Mouse (Mus musculus) olfactory bulb, adult 2 months (tissue): ENCODE data around the gene Fam89b. TPM values are rescaled to one million over a fixed set of nuclear protein-coding genes. Genes with fewer than 3 reads are reported as not detected.
A peak's percentile ranks its signal among the peaks of the same experiment; 100 is the strongest.

Experiments used
- H3K27ac ChIP-seq: fragments of 200-500 bp; 2 replicates; pipeline ENCODE4 v1.5.1; 2012; ENCODE audit warnings: low read depth, low read length; ENCODE audit not compliant: insufficient read depth
- H3K4me1 ChIP-seq: fragments of 200-500 bp; 2 replicates; pipeline ENCODE4 v1.6.1; 2012; ENCODE audit warnings: low read length; ENCODE audit not compliant: control insufficient read depth, insufficient read depth
- H3K4me3 ChIP-seq: fragments of 200-500 bp; 2 replicates; pipeline ENCODE4 v1.5.1; 2012; ENCODE audit warnings: mild to moderate bottlenecking, low read depth, low read length, moderate library complexity; ENCODE audit not compliant: insufficient read depth
- CTCF ChIP-seq: fragments of 200-500 bp; IDR thresholded peaks from 2 replicates; pipeline ENCODE4 v1.5.1; 2012; ENCODE audit warnings: low read depth, mild to moderate bottlenecking, low read length, moderate library complexity; ENCODE audit not compliant: insufficient read depth
- POLR2A ChIP-seq: fragments of 200-500 bp; IDR thresholded peaks from 2 replicates; pipeline ENCODE4 v1.6.1; 2012; ENCODE audit warnings: mild to moderate bottlenecking, low read depth, low read length, moderate library complexity; ENCODE audit not compliant: insufficient read depth
- WGBS: fragments of 180-500 bp; shearing (Covaris S2); methylation state at CpG from one replicate; pipeline ENCODE4 v1.1.7; 2018; 5-methylcytosine and 5-hydroxymethylcytosine counted together
- polyA plus RNA-seq: library from polyadenylated mRNA; stranded (reverse); fragments of >200 nt; gene quantifications from 2 replicates; pipeline ENCODE4 v1.2.4, GENCODE M21; 2012; ENCODE audit warnings: low replicate concordance; ENCODE audit not compliant: missing spikeins, insufficient read depth, insufficient read length

Gene Fam89b
- polyA plus RNA-seq, 1 experiment: not detected

DNA sequence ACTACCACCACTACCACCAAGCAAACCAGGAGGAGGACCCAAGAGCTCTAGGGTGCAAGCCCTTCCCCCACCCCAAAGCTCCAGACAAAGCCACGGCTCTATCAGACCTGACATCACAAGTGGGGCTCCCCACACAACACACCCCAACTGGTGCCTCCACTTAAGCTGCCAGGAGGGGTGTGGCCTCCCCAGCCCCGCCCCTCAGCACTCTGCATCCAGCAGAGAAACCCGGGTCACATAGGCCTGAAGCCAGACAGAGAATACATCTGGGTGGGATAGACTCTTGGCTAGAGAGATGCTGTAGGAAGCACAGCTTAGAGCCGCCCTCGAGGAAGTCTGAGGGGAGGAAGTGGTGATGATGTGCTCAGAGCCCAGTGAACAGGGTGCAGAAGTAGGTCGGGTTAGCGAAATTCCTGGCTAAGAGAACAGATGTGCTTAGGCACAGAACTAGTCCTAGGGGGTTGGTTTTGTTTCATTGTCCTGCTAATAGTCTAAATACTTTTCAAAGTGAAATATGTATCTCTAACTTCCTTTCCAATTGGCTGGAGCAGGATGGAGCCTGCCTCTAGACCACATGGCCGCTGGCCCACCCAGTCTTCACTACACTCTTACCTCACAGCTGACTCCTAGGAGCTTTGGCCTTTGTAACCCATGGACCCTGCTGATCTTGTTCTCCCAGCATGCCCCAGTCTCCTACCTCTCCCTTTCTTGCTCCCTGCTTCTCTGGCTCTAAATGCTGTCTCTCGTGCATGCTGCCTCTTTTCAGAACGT lies 24.5 kb downstream of the Fam89b start:
- no peak overlapping the region for H3K27ac ChIP-seq
- no peak for TF ChIP-seq POLR2A
- no peak for TF ChIP-seq CTCF
- 42% methylated on average over 10 of the region's 10 CpGs for WGBS
- peaks cover 9% of the 10 kb centered on the region for H3K4me1 ChIP-seq
- H3K4me3 ChIP-seq: no peak overlapping the region

DNA sequence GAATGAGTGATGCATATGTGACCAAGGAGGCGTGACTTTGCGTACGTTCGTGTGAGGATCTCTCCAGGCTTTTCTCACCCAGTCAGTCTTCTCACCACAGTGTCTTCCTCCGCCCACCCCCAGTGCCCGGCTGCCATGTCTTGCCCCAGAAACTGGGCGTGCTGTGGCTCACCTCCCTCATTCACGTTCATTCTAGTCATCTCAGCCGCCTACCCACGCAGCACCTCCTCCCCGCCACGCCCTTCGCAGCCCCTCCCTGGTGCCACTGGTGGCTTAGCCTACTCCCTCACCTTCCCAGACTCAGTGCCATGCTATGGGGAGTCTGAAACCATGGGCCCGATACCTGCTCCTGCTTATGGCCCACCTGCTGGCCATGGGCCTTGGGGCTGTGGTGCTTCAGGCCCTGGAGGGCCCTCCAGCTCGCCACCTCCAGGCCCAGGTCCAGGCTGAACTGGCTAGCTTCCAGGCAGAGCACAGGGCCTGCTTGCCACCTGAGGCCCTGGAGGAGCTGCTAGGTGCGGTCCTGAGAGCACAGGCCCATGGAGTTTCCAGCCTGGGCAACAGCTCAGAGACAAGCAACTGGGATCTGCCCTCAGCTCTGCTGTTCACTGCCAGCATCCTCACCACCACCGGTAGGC lies 25.2 kb downstream of the Fam89b start, which contains the start of gene Kcnk7:
Gene Kcnk7 (plus strand): TSS at position 205 of the 638 bp plus-strand sequence.
- 72% methylated on average over 17 of the region's 17 CpGs for WGBS
- peaks cover 9% of the 10 kb centered on the region for H3K4me1 ChIP-seq
- H3K4me3 ChIP-seq: no peak within 1 kb of the TSS
- TF ChIP-seq CTCF (no peak), POLR2A (no peak)
- no peak within 1 kb of the TSS for H3K27ac ChIP-seq

DNA sequence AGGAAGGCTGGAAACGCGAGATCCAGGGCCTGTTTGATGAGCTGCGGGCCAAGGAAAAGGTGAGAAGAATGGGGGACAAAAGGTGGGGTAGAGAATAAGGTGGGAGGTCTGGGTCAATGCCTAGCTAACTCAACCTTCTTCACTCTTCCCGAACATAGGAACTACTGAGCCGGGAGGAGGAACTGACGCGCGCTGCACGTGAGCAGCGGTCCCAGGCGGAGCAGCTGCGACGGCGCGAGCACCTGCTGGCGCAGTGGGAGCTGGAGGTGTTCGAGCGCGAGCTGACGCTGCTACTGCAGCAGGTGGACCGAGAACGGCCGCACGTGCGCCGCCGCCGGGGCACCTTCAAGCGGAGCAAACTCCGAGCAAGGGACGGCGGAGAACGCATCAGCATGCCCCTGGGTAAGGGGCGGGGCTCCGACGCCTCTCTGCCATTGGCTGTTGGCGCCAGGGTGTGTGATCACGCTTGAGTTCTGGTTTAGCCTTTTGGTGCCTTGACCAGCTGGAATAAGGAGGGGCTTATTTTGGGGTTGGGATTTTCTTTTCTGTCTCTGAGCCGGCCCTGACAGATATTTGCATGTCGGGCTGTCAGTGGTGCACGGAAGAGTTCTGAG lies 33.5 kb downstream of the Fam89b start:
- H3K27ac ChIP-seq: no peak overlapping the region
- peaks cover 28% of the 10 kb centered on the region for H3K4me1 ChIP-seq
- H3K4me3 ChIP-seq: no peak overlapping the region
- TF ChIP-seq CTCF (no peak), POLR2A (no peak)
- 48% methylated on average over 41 of the region's 41 CpGs for WGBS

DNA sequence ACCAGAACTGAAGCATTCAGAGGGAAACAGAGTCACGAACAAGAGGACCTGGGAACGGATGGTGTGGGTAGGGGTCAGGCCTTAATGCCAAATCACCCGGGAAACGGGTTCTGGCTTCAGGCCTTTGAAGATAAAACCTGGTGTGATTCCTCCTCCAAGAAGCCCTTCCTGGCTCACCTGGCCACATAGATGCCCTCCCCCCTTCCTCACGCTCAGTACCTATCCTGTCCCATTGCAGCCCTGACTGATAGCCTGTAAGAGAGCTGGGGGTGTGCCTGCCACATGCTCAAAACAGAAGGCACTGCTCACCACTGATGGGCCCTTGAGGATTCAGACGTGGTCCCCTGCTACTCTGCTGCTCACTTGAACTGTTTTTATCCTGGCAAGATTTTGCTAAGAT lies 35.7 kb downstream of the Fam89b start:
- 77% methylated on average over 6 of the region's 6 CpGs for WGBS
- H3K4me3 ChIP-seq: no peak overlapping the region
- no peak for TF ChIP-seq POLR2A
- TF ChIP-seq CTCF: no peak
- no peak overlapping the region for H3K27ac ChIP-seq
- H3K4me1 ChIP-seq: peaks cover 38% of the 10 kb centered on the region

DNA sequence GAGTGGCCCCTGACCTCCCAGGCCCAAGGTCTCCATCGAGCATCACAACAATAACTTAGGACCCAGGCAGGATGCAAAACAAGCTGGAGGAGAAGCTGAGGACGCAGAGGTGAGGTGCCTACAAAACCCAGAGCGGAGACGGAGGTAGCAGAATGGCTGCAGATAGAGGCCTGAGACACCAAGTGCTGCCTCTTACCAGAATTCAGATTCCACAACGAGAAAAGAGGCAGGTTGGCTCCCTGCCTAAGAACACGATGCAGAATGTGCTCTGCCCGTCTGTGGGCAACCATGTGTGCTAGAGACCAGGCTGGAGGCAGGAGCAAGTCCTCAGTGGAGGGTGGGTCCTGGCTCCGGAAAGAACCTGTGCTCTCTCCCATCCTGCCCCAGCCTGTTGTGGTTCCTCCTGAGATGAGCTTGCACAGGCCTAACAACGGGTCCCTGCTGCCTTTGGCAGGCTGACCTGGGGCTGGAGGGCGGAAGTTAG lies 36.5 kb downstream of the Fam89b start:
- peak overlapping the region; percentile 49 for H3K27ac ChIP-seq
- peaks cover 39% of the 10 kb centered on the region for H3K4me1 ChIP-seq
- TF ChIP-seq POLR2A (no peak), CTCF (no peak)
- 49% methylated on average over 10 of the region's 10 CpGs for WGBS
- H3K4me3 ChIP-seq: peak overlapping the region; percentile 2; the same call in 1 of the 2 replicates

DNA sequence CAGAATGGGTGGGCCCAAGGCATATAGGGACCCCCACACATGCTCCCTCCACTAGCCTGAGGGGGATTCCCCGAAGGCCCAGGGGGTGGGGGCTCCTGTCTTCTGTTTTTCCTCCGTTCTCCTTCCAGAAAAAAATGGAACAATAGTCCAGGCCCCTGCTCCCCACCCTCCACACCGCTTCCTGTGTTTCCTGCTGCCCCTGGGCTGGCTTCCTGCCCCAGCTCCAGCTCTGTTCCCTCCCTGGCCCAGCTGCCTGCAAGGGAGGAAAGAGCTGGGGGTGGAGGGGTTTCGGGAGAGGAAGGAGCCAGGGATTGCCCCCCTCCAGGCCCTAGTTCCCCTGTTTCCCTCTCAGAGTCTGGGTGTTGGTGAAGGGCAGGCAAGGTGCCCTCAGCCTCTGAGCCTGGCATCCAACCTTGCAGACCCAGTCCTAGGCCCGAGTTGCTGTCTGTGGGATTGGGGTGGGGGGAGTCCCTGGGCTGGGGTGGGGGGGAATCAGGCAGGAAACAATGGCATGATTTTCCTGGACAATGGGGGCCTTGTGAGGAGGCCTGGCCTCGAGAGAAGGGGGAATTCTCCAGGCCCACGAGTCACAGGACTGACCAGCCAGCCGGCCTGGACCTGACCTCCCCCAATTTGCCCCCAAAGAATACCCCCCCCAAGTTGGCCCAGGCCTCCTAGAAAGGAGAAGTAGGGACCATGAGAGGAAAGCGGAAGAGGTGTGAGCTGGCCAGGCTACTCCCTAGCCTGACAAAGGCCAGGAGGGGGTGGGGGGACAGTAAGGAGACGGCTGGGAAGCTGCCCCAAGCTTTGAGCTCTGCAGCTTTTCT lies 37.2 kb downstream of the Fam89b start:
- TF ChIP-seq CTCF (no peak), POLR2A (no peak)
- Histone ChIP-seq H3K27ac (peak overlapping the region; percentile 49), H3K4me3 (peak overlapping the region; percentile 22), H3K4me1 (peaks cover 44% of the 10 kb centered on the region)
- WGBS: 32% methylated on average over 10 of the region's 10 CpGs

DNA sequence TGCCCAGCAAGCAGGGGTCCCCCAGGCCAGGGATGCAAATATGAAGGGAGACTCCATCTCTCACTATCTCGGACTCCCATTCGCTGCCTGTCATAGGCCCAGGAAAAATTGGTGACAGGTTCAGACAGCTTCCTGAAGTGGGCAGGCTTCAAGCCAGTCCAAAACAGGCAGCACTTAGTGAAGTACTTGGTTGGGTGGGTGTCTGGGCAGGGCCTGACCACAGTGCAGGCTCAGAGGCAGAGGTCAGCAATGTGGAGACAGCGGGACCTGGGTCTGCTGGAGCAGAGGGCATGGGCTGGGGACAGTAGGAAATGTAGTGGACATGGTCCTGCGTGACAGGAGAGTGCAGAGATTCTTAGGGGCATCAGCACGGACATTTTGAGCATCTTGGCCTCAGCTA lies 37.9 kb downstream of the Fam89b start:
- Histone ChIP-seq H3K27ac (peak overlapping the region; percentile 23; the same call in 1 of the 2 replicates), H3K4me3 (peak overlapping the region; percentile 87; the same call in 1 of the 2 replicates), H3K4me1 (peaks cover 47% of the 10 kb centered on the region)
- whole genome bisulfite sequencing: 65% methylated on average over 5 of the region's 5 CpGs
- no peak for TF ChIP-seq POLR2A
- no peak for TF ChIP-seq CTCF

DNA sequence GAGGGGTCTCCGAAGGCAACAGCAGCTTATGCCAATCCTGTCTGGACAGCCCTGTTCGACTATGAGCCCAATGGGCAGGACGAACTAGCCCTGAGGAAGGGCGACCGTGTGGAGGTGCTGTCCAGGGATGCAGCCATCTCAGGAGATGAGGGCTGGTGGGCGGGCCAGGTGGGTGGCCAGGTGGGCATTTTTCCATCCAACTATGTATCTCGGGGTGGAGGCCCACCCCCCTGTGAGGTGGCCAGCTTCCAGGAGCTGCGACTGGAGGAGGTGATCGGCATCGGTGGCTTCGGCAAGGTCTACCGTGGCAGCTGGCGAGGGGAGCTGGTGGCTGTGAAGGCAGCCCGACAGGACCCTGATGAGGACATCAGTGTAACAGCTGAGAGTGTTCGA lies 39.1 kb downstream of the Fam89b start:
- H3K4me1 ChIP-seq: peaks cover 47% of the 10 kb centered on the region
- TF ChIP-seq CTCF (no peak), POLR2A (no peak)
- WGBS: 55% methylated on average over 15 of the region's 15 CpGs
- H3K27ac ChIP-seq: no peak overlapping the region
- peak overlapping the region; percentile 87 for H3K4me3 ChIP-seq
